Mouse (Mus musculus): ENCODE data around the gene Epb41l4b.

GRCm38 (mm10) chr4:57003886-57004285 lies 139.4 kb downstream of the Epb41l4b start:
- TF ChIP-seq CTCF (IDR thresholded peaks at IDR 0.05) (no peak), EP300 (IDR thresholded peaks at IDR 0.05) (no peak)

Measured in lung, postnatal 0 days (tissue).